Mouse (Mus musculus) cerebellum, adult 8-10 months (tissue): ENCODE data around the gene Gng7.
A peak's percentile ranks its signal among the peaks of the same experiment; 100 is the strongest.

Source experiments
- DNase-seq: peaks from one replicate; pipeline ENCODE4 v3.0.0; 2022

Gene Gng7

DNA sequence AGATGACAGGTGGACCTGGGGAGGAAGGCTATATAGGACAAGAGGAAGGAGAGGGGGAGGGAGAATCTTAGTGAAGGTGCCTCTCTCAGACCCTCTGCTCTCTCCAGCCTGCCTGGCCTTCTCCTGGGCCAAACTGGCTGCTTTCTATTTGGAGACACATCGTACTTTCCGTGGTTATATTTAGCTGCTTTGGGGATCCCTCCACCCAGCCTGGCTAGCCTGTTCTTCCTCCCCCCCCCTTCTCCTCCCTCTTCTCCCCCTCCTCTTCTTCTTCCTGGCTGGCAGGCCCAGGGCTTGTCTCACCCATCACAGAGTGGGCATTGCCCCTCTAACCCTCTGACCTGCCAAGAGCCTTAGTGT, 73.8 kb downstream of the Gng7 start:
- DNase-seq: no peak

DNA sequence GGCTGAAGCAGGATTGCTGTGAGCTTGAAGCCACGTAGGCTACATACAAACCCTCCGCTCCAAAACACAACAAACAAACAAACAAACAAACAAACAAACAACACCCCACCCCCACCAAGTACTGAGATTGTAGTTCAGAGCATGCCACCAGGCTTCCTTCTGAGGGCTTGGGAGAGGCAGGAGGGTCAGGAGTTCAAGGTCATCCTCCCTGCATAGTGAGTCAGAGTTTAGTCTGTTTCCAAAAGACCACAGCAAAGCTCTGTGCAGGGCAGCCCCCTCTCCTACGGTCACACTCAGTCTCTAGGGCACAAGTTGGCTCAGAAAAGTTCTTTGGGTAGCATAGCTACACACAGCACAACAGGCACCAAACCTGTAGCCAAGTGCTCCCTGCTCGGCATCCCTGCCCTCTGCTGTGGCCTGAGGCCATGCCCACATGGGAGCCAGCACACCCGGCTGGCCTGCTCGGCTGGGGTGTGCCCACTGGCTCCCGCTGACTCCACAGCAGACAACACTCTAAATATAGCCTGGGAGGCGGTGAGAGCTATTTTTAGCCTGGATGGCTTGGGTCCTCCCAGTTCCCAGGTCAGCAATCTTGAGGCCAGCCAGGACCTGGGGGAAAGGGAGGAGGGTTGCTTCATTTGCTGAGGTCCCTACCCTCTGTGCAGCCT, 74.3 kb downstream of the Gng7 start:
- DNase-seq: no peak

DNA sequence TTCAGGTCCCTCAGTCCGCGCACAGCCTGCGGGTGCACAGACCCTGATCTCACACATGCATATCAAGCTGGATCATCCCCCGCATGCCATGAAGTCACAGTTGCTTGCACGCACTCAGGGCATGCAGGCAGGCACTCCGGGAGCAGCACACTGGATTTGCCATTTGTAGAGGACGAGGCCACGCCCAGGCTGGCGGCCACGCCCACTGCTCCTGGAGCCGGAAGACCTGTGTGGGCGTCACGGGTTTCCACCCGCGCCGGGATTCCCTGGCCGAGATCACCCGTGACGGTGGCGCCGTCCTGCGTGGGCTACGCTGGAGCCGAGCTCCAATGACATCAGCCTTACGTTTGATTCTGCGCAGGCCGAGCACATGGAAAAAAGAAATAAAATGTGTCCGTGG, 75.1 kb downstream of the Gng7 start:
- DNase-seq: peak; percentile 64

DNA sequence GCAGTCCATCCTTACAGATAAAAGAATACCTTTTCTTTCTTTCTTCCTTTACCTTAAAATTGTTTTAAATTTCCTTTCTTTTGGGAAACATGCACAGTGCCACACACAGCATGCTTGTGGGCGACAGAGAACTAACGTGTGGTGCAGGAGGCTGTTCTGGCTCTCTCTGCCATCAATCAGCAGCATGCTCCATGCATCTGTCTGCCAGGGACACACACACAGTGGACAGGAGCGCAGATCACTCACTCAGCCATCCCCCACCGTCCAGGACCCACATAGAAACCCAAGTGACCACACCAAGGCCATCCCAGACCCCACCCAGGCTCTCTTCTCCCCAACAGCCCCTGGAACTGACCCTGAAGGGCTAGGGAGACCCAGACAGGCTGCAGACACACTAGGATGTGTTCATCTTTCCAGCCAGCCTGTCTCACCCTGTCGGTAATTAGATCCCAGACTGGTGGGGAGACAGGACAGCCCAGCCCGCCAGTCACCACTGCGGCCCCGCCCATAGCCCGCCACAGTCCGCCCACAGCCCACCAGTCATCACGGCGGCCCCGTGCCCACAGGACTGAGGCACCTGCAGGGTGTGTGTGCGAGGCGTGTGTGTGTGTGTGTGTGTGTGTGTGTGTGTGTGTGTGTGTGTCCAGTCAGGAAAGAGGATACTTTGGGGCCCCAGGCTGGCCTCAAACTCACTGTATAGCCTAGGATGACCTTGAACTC, 75.8 kb downstream of the Gng7 start:
- DNase-seq: no peak

DNA sequence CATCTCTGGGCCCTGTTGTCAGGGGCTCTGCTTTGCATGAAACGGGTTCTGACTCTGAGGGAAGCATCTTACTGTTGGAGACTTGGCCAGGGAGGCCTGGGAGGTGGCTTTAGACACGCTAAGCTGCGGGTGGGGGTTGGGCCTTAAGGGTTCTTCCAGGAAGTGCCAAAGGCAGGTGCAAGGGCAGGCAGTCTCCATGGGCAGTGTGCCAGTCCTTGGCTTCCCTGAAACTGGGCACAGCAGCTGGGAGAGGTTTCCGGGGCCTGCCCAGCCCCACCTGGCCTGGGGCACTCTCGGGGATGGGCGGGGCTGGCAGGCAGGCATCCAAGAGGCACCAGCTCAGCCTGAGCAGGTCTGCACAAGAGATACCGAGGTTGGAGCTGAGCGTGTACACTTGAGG, 77.1 kb downstream of the Gng7 start:
- DNase-seq: no peak

DNA sequence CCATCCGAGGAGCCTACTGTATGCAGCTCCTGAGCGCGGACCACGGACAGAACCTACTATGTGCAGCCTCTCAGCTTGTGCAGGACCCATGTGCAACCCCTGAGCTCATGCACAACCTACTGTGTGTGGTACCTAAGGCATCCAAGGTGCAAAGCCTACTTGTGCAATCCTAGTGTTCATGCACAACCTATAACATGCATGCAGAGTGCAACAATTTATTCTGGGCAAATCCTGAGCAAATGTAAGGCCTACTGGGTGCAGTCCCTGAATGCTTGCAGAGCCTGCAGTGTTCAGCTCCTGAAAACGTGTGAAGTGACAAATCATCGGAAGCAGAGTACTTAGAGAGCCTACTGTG, 78.0 kb downstream of the Gng7 start:
- no peak for DNase-seq

DNA sequence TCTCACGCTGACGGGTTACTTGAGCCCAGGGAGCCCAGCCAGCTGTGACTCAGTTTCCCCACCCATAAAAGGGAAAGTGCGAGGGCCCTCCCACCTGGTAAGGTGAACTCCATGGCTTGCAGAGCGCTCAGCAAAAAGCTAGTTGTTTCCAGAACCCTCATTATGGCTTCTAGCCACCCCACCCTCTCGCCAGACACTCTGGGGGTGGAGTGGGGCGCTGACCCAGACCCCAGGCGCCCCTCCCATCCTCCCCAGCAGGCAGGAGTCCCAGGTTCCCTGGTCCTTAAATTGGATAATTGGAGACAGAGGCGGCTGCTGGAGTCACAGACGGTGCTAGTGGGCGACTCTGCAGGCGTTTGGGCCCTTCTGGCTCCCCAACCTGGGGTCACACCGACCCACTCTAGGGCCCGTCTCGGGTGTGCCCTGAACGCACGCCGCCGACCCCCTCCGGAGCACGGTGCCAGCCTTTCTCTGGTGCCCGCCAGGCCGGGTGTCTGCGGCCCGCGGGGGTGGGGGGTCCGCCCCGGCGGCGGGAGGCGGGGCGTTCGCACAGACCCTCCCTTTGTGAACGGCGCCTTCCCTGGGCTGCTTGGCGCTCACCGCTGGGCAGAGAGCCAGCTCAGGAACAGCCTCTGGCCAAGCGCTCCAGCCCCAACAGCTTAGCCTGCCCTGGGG, 78.5 kb downstream of the Gng7 start:
- DNase-seq: no peak

DNA sequence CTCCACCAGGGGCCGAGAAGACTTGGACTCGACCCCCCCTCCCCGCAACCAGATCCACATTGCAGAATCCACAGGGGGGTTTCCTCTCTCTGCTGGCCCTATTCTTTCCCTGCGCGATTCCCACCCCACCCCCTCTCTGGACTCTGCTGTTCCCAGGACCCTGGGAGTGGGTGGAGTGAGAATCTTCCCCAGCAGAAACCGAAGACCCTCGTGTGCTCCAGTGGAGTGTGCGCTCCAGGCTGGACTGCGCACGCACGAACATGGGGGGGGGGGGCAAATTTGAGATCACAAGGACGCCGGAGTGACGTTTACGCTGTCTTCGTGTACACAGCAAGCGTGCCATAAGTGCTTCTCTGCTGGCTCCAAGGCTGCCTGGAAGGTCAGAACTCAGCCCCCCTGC, 79.0 kb downstream of the Gng7 start:
- no peak for DNase-seq

DNA sequence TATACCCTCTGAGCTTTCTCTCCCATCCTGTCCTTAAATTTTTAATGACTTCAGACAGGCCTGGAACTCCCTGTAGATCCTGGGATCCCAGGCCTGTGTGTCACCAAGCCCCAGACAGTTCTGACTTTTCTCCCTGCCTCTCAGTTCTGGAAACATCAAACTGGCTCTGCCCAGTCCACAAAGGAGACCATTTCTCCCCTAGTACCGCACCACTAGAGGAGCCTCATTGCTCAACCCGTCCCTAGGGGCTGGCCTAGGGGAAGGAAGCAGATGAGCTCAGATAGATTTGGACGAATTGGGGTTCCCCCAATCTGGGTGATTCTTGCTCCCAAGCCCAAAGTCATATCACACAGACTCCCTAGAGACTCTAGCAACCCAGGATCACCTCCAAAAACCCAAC, 79.5 kb downstream of the Gng7 start:
- no peak for DNase-seq

DNA sequence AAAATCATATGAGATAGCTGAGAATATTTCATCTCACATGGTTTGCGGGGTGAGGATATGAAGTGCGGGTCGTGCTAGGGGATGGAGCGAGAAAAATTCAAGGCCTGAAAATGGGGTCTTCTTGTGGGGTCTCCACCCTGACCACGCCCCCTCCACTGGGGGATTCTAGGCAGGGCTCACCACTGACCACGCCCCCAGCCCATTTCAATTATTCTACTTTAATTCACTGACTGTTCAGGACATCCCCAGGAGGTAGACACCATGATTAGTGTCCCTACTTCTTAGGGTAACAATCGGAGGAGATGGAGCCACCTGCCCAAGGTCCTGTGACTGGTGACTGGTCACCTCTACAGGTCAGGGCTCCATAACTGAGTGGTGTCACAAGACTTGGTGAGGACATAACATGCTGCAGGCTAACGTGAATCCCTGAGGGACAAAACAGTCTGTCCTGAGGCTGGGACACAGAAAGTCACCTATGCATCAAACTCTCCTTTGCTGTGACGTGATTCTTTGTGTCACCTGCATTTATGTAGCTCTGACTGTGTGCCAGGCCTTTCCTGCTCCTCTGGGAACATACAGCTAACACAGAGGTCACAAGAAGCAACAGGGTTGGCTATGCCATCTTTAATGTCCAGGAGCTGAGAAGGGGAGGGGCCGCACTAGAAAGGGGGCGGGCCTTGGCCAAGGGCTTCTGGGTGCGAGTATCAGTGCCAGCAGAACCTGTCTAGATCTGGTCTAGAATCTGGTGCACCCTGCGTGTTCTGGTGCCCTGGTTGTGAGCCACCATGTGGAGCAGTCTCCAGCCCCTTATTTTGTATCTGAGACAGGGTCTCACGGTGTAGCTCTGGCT, 80.4 kb downstream of the Gng7 start:
- no peak for DNase-seq

DNA sequence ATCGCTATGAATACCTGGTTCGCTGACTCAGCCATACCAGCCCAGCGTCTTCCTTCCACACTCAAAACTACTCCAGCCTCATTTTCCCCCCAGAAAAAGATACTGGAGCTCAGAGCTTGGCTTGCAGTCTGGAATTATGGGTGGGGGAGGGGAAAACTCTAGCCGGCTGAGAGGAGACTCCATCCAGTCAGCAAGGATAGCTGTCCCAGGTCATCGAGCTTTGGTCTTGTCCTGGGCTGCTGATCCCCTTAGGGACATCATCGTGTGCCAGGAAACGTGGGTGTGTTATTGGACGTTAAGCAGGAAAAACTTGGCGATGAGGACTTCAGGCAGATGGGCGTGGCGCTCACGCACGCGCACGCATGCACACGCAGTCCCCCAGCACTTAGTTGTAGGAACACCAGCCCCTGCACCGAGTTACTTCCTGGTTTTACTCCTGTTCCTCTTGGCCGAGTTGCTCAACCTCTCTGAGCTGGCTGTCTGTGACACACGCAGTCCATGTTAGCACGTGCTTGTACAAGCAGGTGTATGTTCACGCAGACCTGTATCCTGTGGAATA, 81.2 kb downstream of the Gng7 start:
- no peak for DNase-seq

DNA sequence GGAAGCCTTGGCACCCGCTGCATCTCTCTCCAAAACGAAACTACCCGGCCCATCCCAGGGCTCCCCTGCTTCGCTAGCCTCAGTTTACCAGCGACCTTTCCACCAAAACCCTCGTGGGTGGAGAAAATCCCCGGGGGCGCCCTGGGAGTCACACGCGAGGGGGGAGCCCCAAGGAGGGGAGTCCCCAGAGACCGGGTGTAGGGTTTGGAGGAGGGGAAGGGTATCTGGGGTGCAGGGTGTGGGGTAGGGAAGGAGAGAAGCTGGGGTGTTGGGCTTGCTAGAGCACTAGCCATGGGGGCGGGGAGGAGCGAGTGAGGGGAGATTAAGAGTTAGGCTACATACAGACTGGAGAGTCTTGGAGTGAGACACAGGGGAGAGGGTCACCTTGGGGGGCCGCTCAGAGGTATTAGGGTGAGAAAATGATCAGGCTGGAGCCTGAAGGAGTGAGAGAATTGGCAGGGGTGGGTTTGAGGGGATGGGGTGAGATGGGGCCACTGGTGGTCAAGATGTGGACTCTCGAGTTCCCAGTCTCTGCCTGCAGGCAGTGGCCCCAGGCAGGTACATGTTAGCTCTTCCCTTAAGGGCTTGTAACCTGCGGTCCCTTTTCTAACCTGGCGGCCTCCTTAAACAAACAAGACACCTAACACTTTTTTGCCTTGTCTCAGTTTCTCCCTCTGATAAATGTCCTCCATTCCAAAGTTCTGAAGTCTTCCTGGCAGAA, 81.9 kb downstream of the Gng7 start:
- no peak for DNase-seq

DNA sequence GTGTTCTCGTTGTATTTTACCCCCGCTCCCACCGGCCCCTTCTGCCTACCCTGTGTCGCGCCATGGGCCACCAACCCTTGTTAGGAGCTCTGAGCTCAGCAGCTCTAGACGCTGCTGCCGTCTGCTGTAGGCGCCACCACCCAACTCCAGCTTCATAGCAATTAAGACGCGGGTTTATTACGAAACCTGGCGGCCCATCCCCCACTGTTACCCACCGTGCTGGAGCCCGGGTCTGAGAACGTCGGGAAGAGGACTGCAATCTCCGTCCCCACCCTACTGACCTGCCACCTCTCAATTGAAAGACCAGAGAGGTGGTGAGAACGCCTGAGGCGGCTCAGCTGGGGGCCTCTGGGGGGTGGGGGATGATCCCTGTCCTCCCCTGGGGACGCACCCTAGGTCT, 82.5 kb downstream of the Gng7 start:
- no peak for DNase-seq

DNA sequence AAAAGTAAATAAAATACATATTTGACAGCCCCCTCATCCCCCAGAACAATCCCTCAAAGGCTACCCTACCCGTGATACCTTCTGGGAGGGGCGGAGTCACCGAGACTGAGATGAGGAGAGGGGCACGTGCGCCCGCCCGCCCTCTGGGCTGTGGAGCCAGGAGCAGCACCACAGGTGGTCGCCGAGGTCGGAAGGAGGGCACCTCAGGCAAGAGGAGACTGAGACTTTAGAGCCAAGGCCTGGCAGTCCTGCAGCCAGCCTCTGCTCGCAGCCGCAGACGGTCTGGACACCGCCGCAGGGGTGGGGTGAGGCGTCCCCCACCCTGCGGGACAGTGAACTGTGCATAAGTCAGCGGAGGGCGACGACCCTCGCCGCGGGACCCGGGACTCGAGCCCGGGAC, 83.0 kb downstream of the Gng7 start:
- no peak for DNase-seq

DNA sequence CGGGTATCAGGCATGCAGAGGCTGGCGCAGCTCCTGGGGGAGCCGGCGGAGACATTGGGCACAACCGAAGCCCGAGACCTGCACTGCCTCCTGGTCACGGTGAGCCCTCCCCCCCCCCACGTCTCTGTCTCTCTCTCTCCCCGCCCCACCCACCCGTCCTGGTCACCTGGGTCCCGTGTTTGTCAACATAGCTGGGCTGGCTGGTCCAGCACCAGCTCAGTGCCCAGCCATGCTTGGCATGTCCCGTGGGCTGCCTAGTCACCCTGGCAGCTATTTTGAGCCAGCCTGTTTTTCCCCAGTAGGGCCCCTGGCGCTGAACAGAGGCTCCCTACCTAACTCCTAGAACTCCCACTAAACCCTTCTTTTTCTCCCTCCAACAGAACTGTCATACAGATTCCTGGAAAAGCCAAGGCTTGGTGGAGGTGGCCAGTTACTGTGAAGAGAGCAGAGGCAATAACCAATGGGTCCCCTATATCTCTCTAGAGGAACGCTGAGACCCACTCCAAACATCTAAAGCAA, 83.5 kb downstream of the Gng7 start:
- DNase-seq: no peak

DNA sequence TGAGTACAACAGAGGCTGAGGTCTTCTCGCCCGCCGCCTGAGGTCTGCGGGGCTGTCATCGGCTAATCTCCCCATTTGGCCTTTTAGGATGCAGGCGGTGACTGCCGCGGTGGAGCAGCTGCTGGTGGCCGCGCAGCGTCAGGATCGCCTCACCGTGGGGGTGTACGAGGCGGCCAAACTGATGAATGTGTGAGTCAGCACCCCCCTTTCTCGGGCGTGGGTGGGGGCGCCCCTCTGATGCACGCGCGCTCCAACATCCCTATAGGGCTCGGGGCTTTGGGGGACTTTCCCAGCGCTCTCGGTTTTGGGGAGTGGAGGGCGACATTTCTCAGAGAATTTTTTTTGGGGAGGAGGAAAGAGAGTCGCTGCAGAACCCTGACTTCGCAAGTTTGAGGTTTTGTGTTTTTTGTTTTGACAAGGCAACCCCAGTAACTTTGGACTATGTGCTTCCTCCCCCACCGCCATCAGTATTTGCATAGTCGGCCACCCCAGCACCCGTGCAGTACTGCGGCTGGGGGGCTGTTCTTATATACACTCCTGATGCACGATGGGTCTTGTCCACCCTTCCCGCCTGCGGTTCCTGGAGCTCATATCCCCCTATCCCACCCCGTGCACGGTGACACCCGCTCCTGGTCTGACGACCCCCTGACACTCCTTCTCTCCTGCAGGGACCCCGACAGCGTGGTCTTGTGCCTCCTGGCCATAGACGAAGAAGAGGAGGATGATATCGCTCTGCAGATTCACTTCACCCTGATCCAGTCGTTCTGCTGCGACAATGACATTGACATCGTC, 84.2 kb downstream of the Gng7 start:
- DNase-seq: peak; percentile 68

DNA sequence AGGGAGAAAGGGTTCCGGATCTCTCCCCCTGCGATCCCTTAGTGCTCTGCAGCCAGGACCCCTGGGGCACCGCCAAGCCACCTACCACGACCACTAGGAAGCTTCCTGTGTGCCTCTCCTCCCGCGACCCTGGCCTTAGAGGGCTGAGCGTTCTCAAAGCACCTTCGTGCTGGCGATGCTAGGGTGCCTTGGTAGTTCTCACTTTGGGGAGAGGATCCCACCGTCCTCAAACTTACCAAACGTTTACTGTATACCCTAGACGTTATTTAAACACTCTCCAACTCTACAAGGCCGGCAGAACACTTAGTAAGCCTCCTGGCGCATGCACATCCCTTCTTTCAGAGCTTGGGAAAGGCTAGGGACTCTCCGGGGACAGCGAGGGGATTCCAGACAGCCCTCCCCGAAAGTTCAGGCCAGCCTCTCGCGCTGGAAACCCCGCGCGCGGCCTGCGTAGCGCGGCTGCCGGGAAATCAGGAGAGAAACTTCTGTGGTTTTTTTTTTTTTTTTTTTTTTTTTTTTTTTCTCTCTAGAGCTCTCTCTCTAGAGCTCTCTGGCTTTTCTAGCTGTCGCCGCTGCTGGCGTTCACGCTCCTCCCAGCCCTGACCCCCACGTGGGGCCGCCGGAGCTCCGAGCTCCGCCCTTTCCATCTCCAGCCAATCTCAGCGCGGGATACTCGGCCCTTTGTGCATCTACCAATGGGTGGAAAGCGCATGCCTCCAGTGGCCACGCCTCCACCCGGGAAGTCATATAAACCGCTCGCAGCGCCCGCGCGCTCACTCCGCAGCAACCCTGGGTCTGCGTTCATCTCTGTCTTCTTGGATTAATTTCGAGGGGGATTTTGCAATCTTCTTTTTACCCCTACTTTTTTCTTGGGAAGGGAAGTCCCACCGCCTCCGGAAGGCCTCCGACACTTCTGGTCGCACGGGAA, 85.2 kb downstream of the Gng7 start, which contains the start of gene Gadd45b:
Gene Gadd45b, plus strand, starts transcription at position 775 of the 928 bp plus-strand sequence.
- DNase-seq: peak; percentile 98

DNA sequence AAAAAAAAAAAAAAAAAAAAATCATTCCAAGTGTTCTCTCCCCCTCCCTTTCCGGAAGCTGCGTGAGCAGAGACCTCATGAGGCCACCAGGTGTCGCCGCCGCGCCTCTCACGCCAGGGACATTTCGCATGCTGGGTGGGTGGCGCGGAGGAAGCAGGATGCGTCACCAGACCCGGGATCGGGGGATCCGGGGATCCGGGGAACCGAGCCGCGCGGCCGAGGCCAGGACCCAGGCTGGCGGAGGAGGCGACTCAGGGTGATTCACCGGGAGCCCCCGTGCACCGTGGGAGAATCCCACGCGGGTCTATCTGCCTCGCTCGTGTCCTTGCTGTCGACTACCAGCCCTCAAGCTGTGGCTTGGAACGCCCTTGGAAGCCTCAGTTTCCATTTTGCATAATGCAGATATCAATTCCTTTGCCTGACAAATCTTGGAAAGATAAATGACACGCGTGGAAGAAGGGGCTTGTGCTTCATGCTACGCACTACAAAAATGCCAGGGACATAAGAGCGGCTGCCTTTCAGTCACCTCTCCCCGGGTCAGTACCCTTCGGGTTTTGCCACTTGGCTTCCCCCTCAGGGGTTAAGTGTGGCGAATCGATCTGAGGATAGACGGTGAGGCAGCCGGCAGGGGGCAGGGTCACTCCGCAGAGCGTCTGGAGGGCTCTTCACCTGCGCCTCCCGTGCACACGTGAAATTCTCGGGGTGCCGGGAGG, 86.0 kb downstream of the Gng7 start:
- peak; percentile 94 for DNase-seq

DNA sequence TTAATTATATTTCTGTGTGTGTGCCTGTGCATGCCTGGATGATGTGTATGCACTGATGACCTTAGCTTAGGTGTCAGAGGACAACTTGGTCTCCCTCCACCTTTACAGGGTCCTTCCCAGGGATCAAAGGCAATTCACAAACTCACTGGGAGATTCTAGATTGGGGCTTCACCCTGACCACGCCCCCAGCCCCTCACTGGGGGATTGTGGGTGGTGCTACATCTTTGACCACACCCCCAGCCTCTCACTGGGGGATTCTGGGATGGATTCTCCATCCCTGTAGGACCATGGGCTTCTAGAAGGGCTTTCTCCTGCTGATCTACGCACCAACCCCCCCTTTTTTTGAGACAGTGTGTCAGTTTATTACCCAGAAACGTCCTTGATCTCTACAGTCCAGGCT, 89.3 kb downstream of the Gng7 start:
- DNase-seq: peak; percentile 21
